7 mouse cellular contexts compared by ENCODE assay signal in genomic region chr5:31290521-31291360, GRCm38 (mm10). TPM values are rescaled to one million over a fixed set of nuclear protein-coding genes. Genes with fewer than 3 reads are reported as not detected.
DNase-seq lines count a peak whose midpoint lies in the region; ATAC-seq and TF ChIP-seq lines count a peak whose summit lies in the region.

Gene Ift172, minus strand, starts transcription at chr5:31291116.

- peak within 1 kb of the TSS; percentile 48; the same call in 1 of the 2 replicates for H3K9ac ChIP-seq in intestine, postnatal 0 days (ENCODE audit: low read depth, low read length)
- H3K9ac ChIP-seq in midbrain, embryonic 12.5 days (replicated peaks): peak within 1 kb of the TSS; percentile 59

- H3K36me3 ChIP-seq in embryonic facial prominence, embryonic 10.5 days (replicated peaks): peaks cover 35% of the 10 kb centered on the region
- H3K36me3 ChIP-seq in intestine, postnatal 0 days (ENCODE audit: control insufficient read depth, insufficient read depth): peaks cover 2% of the 10 kb centered on the region; the same call in 1 of the 2 replicates
- peaks cover 20% of the 10 kb centered on the region for H3K36me3 ChIP-seq in midbrain, embryonic 12.5 days
- peaks cover 2% of the 10 kb centered on the region; the same call in 1 of the 2 replicates for H3K36me3 ChIP-seq in small intestine, adult 2 months (ENCODE audit: control insufficient read depth, insufficient read depth, low read length)

- no peaks in the 10 kb centered on the region for H3K9me3 ChIP-seq in embryonic facial prominence, embryonic 10.5 days
- H3K9me3 ChIP-seq in intestine, postnatal 0 days (ENCODE audit: control insufficient read depth): no peaks in the 10 kb centered on the region
- H3K9me3 ChIP-seq in midbrain, embryonic 12.5 days: no peaks in the 10 kb centered on the region

- DNase-seq in adrenal gland, postnatal 10 days: peak; percentile 97
- peak; percentile 96 for DNase-seq in embryonic facial prominence, embryonic 10.5 days (ENCODE audit: low spot score)
- DNase-seq in gonadal fat pad, adult 2 months (ENCODE audit: low read depth): peak; percentile 91
- peak; percentile 97 for DNase-seq in left cerebral cortex, postnatal 4 days

- WGBS in embryonic facial prominence, embryonic 10.5 days: 3% methylated on average over 45 of the region's 45 CpGs
- 2% methylated on average over 45 of the region's 45 CpGs for WGBS in intestine, postnatal 0 days
- 3% methylated on average over 45 of the region's 45 CpGs for WGBS in midbrain, embryonic 12.5 days
- 2% methylated on average over 45 of the region's 45 CpGs for WGBS in small intestine, adult 2 months

- intact Hi-C loops in left cerebral cortex, postnatal 4 days (cut with DNase I): no loop called here

- TF ChIP-seq CTCF in intestine, postnatal 0 days (IDR thresholded peaks at IDR 0.05; ENCODE audit: low read depth): no peak
- TF ChIP-seq CTCF in small intestine, adult 2 months (IDR thresholded peaks at IDR 0.05; ENCODE audit: extremely low read depth, insufficient read length, insufficient replicate concordance, low read depth, low read length): no peak

- H3K4me3 ChIP-seq in embryonic facial prominence, embryonic 10.5 days: peak within 1 kb of the TSS; percentile 67
- peak within 1 kb of the TSS; percentile 46 for H3K4me3 ChIP-seq in intestine, postnatal 0 days (ENCODE audit: low read depth, low read length)
- peak within 1 kb of the TSS; percentile 51 for H3K4me3 ChIP-seq in midbrain, embryonic 12.5 days
- H3K4me3 ChIP-seq in small intestine, adult 2 months (ENCODE audit: low read depth, low read length): peak within 1 kb of the TSS; percentile 68

- H3K27me3 ChIP-seq in embryonic facial prominence, embryonic 10.5 days (replicated peaks; ENCODE audit: low read depth, poor library complexity, severe bottlenecking): no peaks in the 10 kb centered on the region
- no peaks in the 10 kb centered on the region for H3K27me3 ChIP-seq in intestine, postnatal 0 days (replicated peaks; ENCODE audit: control insufficient read depth, insufficient read depth, low read length)
- H3K27me3 ChIP-seq in midbrain, embryonic 12.5 days: no peaks in the 10 kb centered on the region
- H3K27me3 ChIP-seq in small intestine, adult 2 months (ENCODE audit: control insufficient read depth, insufficient read depth, low read length): peaks cover 9% of the 10 kb centered on the region

- no peak for TF ChIP-seq POLR2A in small intestine, adult 2 months (IDR thresholded peaks at IDR 0.05; ENCODE audit: low read depth, low read length)

- peaks cover 36% of the 10 kb centered on the region for H3K4me1 ChIP-seq in embryonic facial prominence, embryonic 10.5 days
- H3K4me1 ChIP-seq in intestine, postnatal 0 days (replicated peaks; ENCODE audit: control insufficient read depth, insufficient read depth, low read length): no peaks in the 10 kb centered on the region
- peaks cover 30% of the 10 kb centered on the region for H3K4me1 ChIP-seq in midbrain, embryonic 12.5 days
- peaks cover 6% of the 10 kb centered on the region for H3K4me1 ChIP-seq in small intestine, adult 2 months (ENCODE audit: control insufficient read depth, insufficient read depth, insufficient read length, low read length)

- H3K4me2 ChIP-seq in intestine, postnatal 0 days (replicated peaks; ENCODE audit: low read depth): peak within 1 kb of the TSS; percentile 70
- peak within 1 kb of the TSS; percentile 84 for H3K4me2 ChIP-seq in midbrain, embryonic 12.5 days (replicated peaks)

- ATAC-seq in intestine, postnatal 0 days: peak; percentile 95
- peak; percentile 84 for ATAC-seq in midbrain, embryonic 12.5 days (ENCODE audit: low FRiP score, low read depth)

- peak within 1 kb of the TSS; percentile 83 for H3K27ac ChIP-seq in embryonic facial prominence, embryonic 10.5 days (replicated peaks)
- no peak within 1 kb of the TSS for H3K27ac ChIP-seq in intestine, postnatal 0 days (ENCODE audit: low read depth, low read length)
- peak within 1 kb of the TSS; percentile 81 for H3K27ac ChIP-seq in midbrain, embryonic 12.5 days (replicated peaks)
- H3K27ac ChIP-seq in small intestine, adult 2 months (ENCODE audit: insufficient read depth, low read depth, low read length): peak within 1 kb of the TSS; percentile 56

RNA-seq across cellular contexts. Expression of gene Ift172, which starts in this region (rescaled TPM):
- total RNA-seq in adrenal gland, postnatal 10 days (2021): 10 to 100 TPM; 27.7 to 36.2 TPM
- 37.3 and 39.2 TPM in 2 replicates for polyA plus RNA-seq in embryonic facial prominence, embryonic 10.5 days (2016; fragmentation: Nextera tagmentation; extraction: Ambion mirVana)
- 37.7 and 38.4 TPM in 2 replicates for polyA plus RNA-seq in gonadal fat pad, adult 2 months (2012; rRNA removed)
- 28.3 and 30.4 TPM in 2 replicates for polyA plus RNA-seq in intestine, postnatal 0 days (2015; fragmentation: Nextera tagmentation; extraction: Ambion mirVana)
- total RNA-seq in left cerebral cortex, postnatal 4 days (2021): 10 to 100 TPM; 65.9 to 69.3 TPM
- polyA plus RNA-seq in midbrain, embryonic 12.5 days (2016; fragmentation: Nextera tagmentation; extraction: Ambion mirVana): 50.7 and 56.1 TPM in 2 replicates
- polyA plus RNA-seq in small intestine, adult 2 months (2012; rRNA removed): 18.1 and 20.9 TPM in 2 replicates
